Mouse (Mus musculus) brain, embryonic 14.5 days (tissue): ENCODE data around the gene Ascl3.

Experiments
- CTCF ChIP-seq: fragments of 200-500 bp; IDR thresholded peaks from 2 replicates; pipeline ENCODE4 v1.5.1; 2012; ENCODE audit warnings: inconsistent platforms, mild to moderate bottlenecking, moderate library complexity, borderline replicate concordance; ENCODE audit not compliant: insufficient read depth, insufficient read length; ENCODE audit errors: extremely low read depth
- POLR2A ChIP-seq: fragments of 200-500 bp; IDR thresholded peaks from 2 replicates; pipeline ENCODE4 v1.6.1; 2012; ENCODE audit warnings: mild to moderate bottlenecking, inconsistent platforms, borderline replicate concordance; ENCODE audit not compliant: poor library complexity, insufficient read depth, insufficient read length, severe bottlenecking; ENCODE audit errors: extremely low read depth

DNA sequence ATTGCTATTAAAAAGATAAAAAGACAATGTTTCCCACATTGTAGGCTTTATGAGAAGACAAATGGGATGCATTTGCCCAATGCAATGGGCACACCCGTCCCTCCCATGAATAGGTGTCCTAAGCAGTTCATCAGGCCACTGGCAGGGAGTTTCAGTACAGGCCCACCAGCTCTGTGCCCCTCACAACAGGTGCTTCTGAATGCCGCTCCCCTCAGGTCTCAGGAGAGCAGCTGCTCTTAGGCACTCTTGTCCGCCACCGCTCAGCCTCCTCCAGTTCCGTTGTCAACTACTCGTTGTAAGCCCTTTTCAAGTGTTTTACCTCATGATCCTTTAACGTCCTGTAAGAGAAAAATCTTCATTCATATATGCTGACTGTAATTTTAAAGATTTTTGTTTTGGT lies 19.3 kb downstream of the Ascl3 start:
- TF ChIP-seq POLR2A, result no peak
- TF ChIP-seq CTCF, result no peak
